Mouse (Mus musculus): Measurements from ENCODE around the gene Nfya. TPM values are rescaled to one million over a fixed set of nuclear protein-coding genes. Genes with fewer than 3 reads are reported as not detected.

Gene Nfya
- total and polyA plus RNA-seq, 3 experiments: 26.9 to 44.2 (median 29.3) TPM

DNA sequence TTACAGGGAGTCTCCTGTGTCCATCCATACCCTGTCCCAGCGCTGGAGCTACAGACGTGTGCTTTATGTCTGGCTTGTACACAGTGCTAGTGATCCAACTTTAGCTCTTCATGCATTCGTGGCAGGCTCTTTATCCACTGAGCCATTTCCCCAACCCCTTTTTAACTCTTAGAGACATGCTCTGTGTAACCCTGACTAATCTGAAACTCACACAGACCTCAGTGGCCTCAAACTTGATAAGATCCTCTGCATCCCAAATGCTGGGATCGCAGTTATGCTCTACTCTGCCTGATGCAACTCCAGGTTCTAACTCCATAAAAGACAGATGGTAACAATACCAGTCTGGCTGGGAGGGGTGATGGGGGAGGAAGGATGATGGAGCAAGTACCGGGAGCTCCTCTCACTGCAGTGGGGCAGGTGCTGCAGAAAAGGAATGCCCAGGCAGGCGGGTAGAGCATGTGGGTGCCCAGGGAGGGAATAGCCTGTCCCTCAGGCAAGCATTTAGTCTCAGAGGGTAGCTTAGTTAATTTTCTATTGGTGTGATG, 46.2 kb downstream of the Nfya start:
- H3K9ac ChIP-seq (ENCODE audit: insufficient read depth, low read depth): no peak overlapping the region
- no peaks in the 10 kb centered on the region for H3K9me3 ChIP-seq (replicated peaks; ENCODE audit: low read length)
- in situ Hi-C loops (cut with MboI; ENCODE audit: low pct_ligation_motif_present, low pct_unique_long_range_greater_than_20kb, low sequenced_read_pairs) (no loop called here), dilution Hi-C loops (cut with MboI; ENCODE audit: extremely low pct_ligation_motif_present, extremely low pct_unique_long_range_greater_than_20kb, low sequenced_read_pairs) (no loop called here)
- no peaks in the 10 kb centered on the region for H3K4me1 ChIP-seq (ENCODE audit: control insufficient read depth in 1 of 2, insufficient read depth in 2 of 2)
- peaks cover 7% of the 10 kb centered on the region for H3K27me3 ChIP-seq (replicated peaks)
- H3K4me3 ChIP-seq (replicated peaks in 1 of 3; ENCODE audit: low read depth in 2 of 3, low read length in 2 of 3, poor library complexity in 1 of 3): no peak overlapping the region
- H3K27ac ChIP-seq (ENCODE audit: insufficient read depth, low read depth): no peak overlapping the region
- H3K4me2 ChIP-seq (ENCODE audit: insufficient read depth, low read depth, poor library complexity, severe bottlenecking): no peak overlapping the region
- H3K79me2 ChIP-seq (replicated peaks; ENCODE audit: control insufficient read depth, extremely low read depth, insufficient read depth, poor library complexity, severe bottlenecking): no peaks in the 10 kb centered on the region
- TF ChIP-seq TCF12 (IDR thresholded peaks at IDR 0.05; ENCODE audit: low read depth, low read length) (no peak), CTCF (conservative IDR thresholded peaks at IDR 0.05 in 1 of 2, IDR thresholded peaks at IDR 0.05 in 1 of 2; ENCODE audit: low read depth in 2 of 2, low read length in 2 of 2) (no peak), MAZ (IDR thresholded peaks at IDR 0.05; ENCODE audit: low read depth, low read length) (no peak), NELFE (IDR thresholded peaks at IDR 0.05; ENCODE audit: low read depth, low read length) (no peak), JUN (IDR thresholded peaks at IDR 0.05; ENCODE audit: insufficient read depth, low read depth, low read length) (no peak), TBP (conservative IDR thresholded peaks at IDR 0.05; ENCODE audit: low read depth, low read length) (no peak), RCOR1 (conservative IDR thresholded peaks at IDR 0.05; ENCODE audit: low read depth, low read length) (no peak), ZC3H11A (IDR thresholded peaks at IDR 0.05; ENCODE audit: low read depth, low read length) (no peak), CHD2 (IDR thresholded peaks at IDR 0.05; ENCODE audit: low read length) (no peak), ZMIZ1 (IDR thresholded peaks at IDR 0.05; ENCODE audit: low read depth, low read length) (no peak), POLR2A (IDR thresholded peaks at IDR 0.05; ENCODE audit: low read depth, low read length) (no peak), ZKSCAN1 (IDR thresholded peaks at IDR 0.05; ENCODE audit: borderline replicate concordance, low read depth, low read length) (no peak), HCFC1 (IDR thresholded peaks at IDR 0.05; ENCODE audit: low read depth, low read length) (no peak), USF1 (IDR thresholded peaks at IDR 0.05; ENCODE audit: low read depth, low read length) (no peak), POLR2AphosphoS2 (IDR thresholded peaks at IDR 0.05; ENCODE audit: low read depth, low read length) (no peak), NRF1 (IDR thresholded peaks at IDR 0.05; ENCODE audit: low read depth, low read length) (no peak), JUND (conservative IDR thresholded peaks at IDR 0.05; ENCODE audit: low read depth, low read length) (no peak)
- H3K36me3 ChIP-seq (replicated peaks in 1 of 2; ENCODE audit: control insufficient read depth in 1 of 2, insufficient read depth in 1 of 2, low read length in 1 of 2): no peaks in the 10 kb centered on the region
- no peak for DNase-seq (ENCODE audit: extremely low read depth)

DNA sequence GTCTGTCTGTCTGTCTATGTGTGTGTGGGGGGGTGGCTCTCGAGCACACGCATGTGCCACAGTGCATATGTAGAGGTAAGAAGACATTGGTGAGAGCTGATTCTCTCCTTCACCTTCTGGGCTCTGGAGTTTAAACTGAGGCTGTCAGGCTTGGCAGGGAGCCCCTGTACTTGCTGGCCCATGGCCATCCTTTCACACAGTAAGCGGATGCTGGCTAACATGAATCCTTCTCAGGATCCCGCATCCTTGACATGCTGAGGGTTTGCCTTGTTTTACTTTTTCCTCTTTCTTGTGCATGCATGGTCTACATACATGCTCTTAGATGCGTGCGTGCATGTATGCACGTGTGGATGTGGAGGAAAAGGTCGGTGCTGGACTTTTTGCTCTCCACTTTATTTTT, 46.7 kb downstream of the Nfya start:
- in situ Hi-C loops (cut with MboI; ENCODE audit: low pct_ligation_motif_present, low pct_unique_long_range_greater_than_20kb, low sequenced_read_pairs): no loop called here
- dilution Hi-C loops (cut with MboI; ENCODE audit: extremely low pct_ligation_motif_present, extremely low pct_unique_long_range_greater_than_20kb, low sequenced_read_pairs): no loop called here
- Histone ChIP-seq H3K27me3 (replicated peaks) (peaks cover 7% of the 10 kb centered on the region), H3K9ac (ENCODE audit: insufficient read depth, low read depth) (no peak overlapping the region), H3K27ac (ENCODE audit: insufficient read depth, low read depth) (no peak overlapping the region), H3K36me3 (replicated peaks in 1 of 2; ENCODE audit: control insufficient read depth in 1 of 2, insufficient read depth in 1 of 2, low read length in 1 of 2) (no peaks in the 10 kb centered on the region), H3K4me1 (ENCODE audit: control insufficient read depth in 1 of 2, insufficient read depth in 2 of 2) (no peaks in the 10 kb centered on the region), H3K9me3 (replicated peaks; ENCODE audit: low read length) (no peaks in the 10 kb centered on the region), H3K4me2 (ENCODE audit: insufficient read depth, low read depth, poor library complexity, severe bottlenecking) (no peak overlapping the region), H3K4me3 (replicated peaks in 1 of 3; ENCODE audit: low read depth in 2 of 3, low read length in 2 of 3, poor library complexity in 1 of 3) (no peak overlapping the region), H3K79me2 (replicated peaks; ENCODE audit: control insufficient read depth, extremely low read depth, insufficient read depth, poor library complexity, severe bottlenecking) (no peaks in the 10 kb centered on the region)
- no peak for DNase-seq (ENCODE audit: extremely low read depth)
- TF ChIP-seq BHLHE40 (IDR thresholded peaks at IDR 0.05; ENCODE audit: low read depth, low read length) (no peak), GABPA (IDR thresholded peaks at IDR 0.05; ENCODE audit: insufficient replicate concordance, low read depth, low read length) (no peak), RAD21 (IDR thresholded peaks at IDR 0.05; ENCODE audit: low read depth, low read length) (no peak), TBP (conservative IDR thresholded peaks at IDR 0.05; ENCODE audit: low read depth, low read length) (no peak), HCFC1 (IDR thresholded peaks at IDR 0.05; ENCODE audit: low read depth, low read length) (no peak), NELFE (IDR thresholded peaks at IDR 0.05; ENCODE audit: low read depth, low read length) (no peak), ETS1 (conservative IDR thresholded peaks at IDR 0.05; ENCODE audit: low read depth, low read length) (no peak), E2F4 (IDR thresholded peaks at IDR 0.05; ENCODE audit: insufficient replicate concordance, low read depth, low read length) (no peak), ZKSCAN1 (IDR thresholded peaks at IDR 0.05; ENCODE audit: borderline replicate concordance, low read depth, low read length) (no peak), MYC (IDR thresholded peaks at IDR 0.05; ENCODE audit: low read depth, low read length) (no peak), RCOR1 (conservative IDR thresholded peaks at IDR 0.05; ENCODE audit: low read depth, low read length) (no peak), POLR2AphosphoS2 (IDR thresholded peaks at IDR 0.05; ENCODE audit: low read depth, low read length) (no peak), CHD1 (IDR thresholded peaks at IDR 0.05; ENCODE audit: low read depth, low read length) (no peak), KAT2A (IDR thresholded peaks at IDR 0.05; ENCODE audit: insufficient replicate concordance, low read length) (no peak), ZNF384 (IDR thresholded peaks at IDR 0.05; ENCODE audit: low read depth, low read length) (no peak), NRF1 (IDR thresholded peaks at IDR 0.05; ENCODE audit: low read depth, low read length) (no peak), ZMIZ1 (IDR thresholded peaks at IDR 0.05; ENCODE audit: low read depth, low read length) (no peak), SIN3A (IDR thresholded peaks at IDR 0.05; ENCODE audit: low read length) (no peak), UBTF (IDR thresholded peaks at IDR 0.05; ENCODE audit: low read depth, low read length) (no peak), USF1 (IDR thresholded peaks at IDR 0.05; ENCODE audit: low read depth, low read length) (no peak)
